Mouse (Mus musculus): ENCODE measurements around the gene Ercc4. TPM values are rescaled to one million over a fixed set of nuclear protein-coding genes. Genes with fewer than 3 reads are reported as not detected.

Gene Ercc4
- total and polyA plus RNA-seq, 3 experiments, result 10.6 to 15.5 TPM; not detected in 1

DNA sequence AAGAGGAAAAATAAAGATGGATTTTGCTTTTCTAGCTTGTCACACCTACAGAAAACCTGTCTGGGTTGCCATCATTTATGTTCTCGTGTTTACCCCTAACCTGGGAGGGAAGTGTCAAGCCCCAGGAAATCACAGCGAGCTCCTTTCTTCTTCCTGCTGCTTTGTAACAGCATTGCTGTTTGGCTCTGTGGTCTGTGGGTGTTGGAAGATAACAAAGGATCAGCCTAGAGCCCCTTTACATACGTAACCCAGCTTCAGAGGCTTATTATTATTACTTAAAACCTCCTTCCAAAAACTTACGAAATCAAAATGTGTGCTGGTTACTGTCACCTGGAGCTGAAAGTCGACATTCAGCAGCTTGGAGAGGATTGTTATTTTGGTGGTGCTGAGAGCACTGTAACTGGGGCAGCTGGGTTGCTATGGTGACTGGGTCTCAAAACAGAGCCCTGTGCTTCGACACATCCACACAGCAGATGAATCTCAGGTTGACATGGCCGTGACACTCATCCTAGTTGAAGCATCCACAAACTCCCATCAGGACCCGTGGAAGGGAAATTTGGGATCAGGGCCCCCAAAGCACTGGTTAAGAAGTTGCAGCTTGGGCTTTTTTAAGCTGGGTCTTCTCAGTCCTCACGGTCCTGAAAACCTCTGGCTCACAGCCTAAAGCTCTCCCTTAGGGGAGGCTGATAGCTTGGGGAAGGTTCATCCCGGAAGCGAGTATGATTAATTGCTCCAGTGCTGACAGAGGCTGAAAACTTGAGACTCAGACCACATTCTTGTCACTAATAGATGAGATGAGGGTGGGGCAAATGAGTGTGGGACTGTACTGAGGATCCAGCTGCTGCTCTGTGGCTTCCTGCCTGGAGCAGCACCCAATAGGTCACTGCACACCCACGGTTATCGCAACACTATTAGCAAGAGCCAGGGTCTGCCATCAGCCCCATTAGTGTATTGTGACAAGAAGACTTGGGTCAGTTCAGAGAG, 49.7 kb downstream of the Ercc4 start:
- peak overlapping the region in 1 of 2 experiments; percentile 4; a peak in 1 of 4 replicates for H3K4me3 ChIP-seq (ENCODE audit: control insufficient read depth in 1 of 2, insufficient read depth in 1 of 2, low read depth in 2 of 2, low read length in 2 of 2)
- DNase-seq (ENCODE audit: low read depth, low spot score), result peak; percentile 74
- H3K4me1 ChIP-seq (ENCODE audit: control insufficient read depth in 1 of 2, insufficient read depth in 2 of 2, low read length in 2 of 2), result 0 out of 4 replicates have a peak, but pooled peaks cover 0 to 4% of the 10 kb centered on the region in 2 experiments
- no peaks in the 10 kb centered on the region; a peak in 1 of 4 replicates for H3K27me3 ChIP-seq (ENCODE audit: control insufficient read depth in 1 of 2, insufficient read depth in 2 of 2, low read length in 2 of 2)
- H3K9ac ChIP-seq (ENCODE audit: control insufficient read depth, low read depth, low read length, poor library complexity, severe bottlenecking), result no peak overlapping the region
- H3K79me2 ChIP-seq (ENCODE audit: control insufficient read depth, insufficient read depth, low read length, poor library complexity), result no peaks in the 10 kb centered on the region
- H3K9me3 ChIP-seq (replicated peaks; ENCODE audit: insufficient read depth, low read length), result no peaks in the 10 kb centered on the region
- peaks cover 0 to 2% of the 10 kb centered on the region in 2 experiments; a peak in 1 of 4 replicates for H3K36me3 ChIP-seq (ENCODE audit: control insufficient read depth in 1 of 2, insufficient read depth in 2 of 2, low read length in 2 of 2)
- no peak overlapping the region for H3K27ac ChIP-seq (ENCODE audit: control insufficient read depth, low read depth, low read length)
- TF ChIP-seq RCOR1 (IDR thresholded peaks at IDR 0.05; ENCODE audit: low read depth, low read length) (peak; percentile 25; the same call in 1 of the 2 replicates), ELF1 (IDR thresholded peaks at IDR 0.05; ENCODE audit: low read depth, low read length) (peak; percentile 41; the same call in 1 of the 2 replicates), ZNF384 (IDR thresholded peaks at IDR 0.05; ENCODE audit: low read depth, low read length) (no peak), MYB (IDR thresholded peaks at IDR 0.05; ENCODE audit: low read depth, low read length) (no peak), ETS1 (IDR thresholded peaks at IDR 0.05; ENCODE audit: low read depth, low read length) (peak; percentile 62)

DNA sequence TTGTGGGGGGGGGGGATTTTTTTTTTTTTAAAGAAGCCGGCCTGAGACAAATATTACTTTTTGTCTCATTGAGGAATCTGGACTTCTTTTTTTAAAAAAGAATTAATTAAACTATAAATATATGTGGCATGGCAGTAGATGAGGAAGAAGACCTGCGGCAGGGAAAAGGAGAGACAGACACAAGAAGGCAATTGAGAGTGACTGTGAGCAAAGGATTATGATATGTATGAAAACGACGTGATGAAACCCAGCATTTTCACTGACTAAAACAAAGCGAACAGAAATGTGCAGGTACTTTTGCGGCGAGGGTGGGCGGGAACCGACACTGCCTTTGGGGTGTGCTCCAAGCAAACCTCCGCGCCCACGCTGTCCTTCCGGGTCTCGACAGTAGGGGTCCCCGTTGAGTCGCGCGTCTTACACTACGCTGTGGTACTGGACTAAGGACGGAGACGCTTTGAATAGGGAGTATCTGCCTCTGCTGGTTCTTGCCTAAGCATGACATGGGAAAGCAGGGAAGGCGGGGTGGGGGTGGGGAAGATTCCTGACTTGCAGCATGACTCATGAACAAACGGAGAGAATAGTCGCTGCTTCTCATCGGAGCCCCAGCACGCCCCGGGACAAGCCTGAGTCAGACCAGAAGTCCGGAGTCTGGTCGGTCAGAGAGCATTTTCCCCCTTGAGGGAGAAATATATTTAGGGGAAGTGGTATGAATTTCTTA, 50.6 kb downstream of the Ercc4 start:
- DNase-seq (ENCODE audit: low read depth, low spot score), result peak; percentile 89
- H3K27me3 ChIP-seq (ENCODE audit: control insufficient read depth in 1 of 2, insufficient read depth in 2 of 2, low read length in 2 of 2), result no peaks in the 10 kb centered on the region; a peak in 1 of 4 replicates
- H3K79me2 ChIP-seq (ENCODE audit: control insufficient read depth, insufficient read depth, low read length, poor library complexity), result no peaks in the 10 kb centered on the region
- H3K9ac ChIP-seq (ENCODE audit: control insufficient read depth, low read depth, low read length, poor library complexity, severe bottlenecking), result peak overlapping the region; percentile 46
- H3K4me3 ChIP-seq (ENCODE audit: control insufficient read depth in 1 of 2, insufficient read depth in 1 of 2, low read depth in 2 of 2, low read length in 2 of 2), result peak overlapping the region; percentile 55
- H3K9me3 ChIP-seq (replicated peaks; ENCODE audit: insufficient read depth, low read length), result no peaks in the 10 kb centered on the region
- peaks cover 0 to 2% of the 10 kb centered on the region in 2 experiments; a peak in 1 of 4 replicates for H3K36me3 ChIP-seq (ENCODE audit: control insufficient read depth in 1 of 2, insufficient read depth in 2 of 2, low read length in 2 of 2)
- H3K4me1 ChIP-seq (ENCODE audit: control insufficient read depth in 1 of 2, insufficient read depth in 2 of 2, low read length in 2 of 2), result 0 out of 4 replicates have a peak, but pooled peaks cover 0 to 4% of the 10 kb centered on the region in 2 experiments
- no peak overlapping the region for H3K27ac ChIP-seq (ENCODE audit: control insufficient read depth, low read depth, low read length)
- peak; percentile 85 for TF ChIP-seq ZC3H11A (IDR thresholded peaks at IDR 0.05; ENCODE audit: low read depth, low read length)
- no peak for TF ChIP-seq NELFE (IDR thresholded peaks at IDR 0.05; ENCODE audit: low read depth, low read length)
- TF ChIP-seq RAD21 (IDR thresholded peaks at IDR 0.05; ENCODE audit: low read depth, low read length), result peak; percentile 85
- TF ChIP-seq TCF12 (IDR thresholded peaks at IDR 0.05; ENCODE audit: low read depth, low read length), result no peak
- peak; percentile 84 to 89 (median 86) for TF ChIP-seq CTCF (IDR thresholded peaks at IDR 0.05 in 2 of 3, conservative IDR thresholded peaks at IDR 0.05 in 1 of 3; ENCODE audit: control insufficient read depth in 1 of 3, insufficient read depth in 1 of 3, low read depth in 2 of 3, low read length in 3 of 3, poor library complexity in 1 of 3, severe bottlenecking in 1 of 3)
- TF ChIP-seq ZNF384 (IDR thresholded peaks at IDR 0.05; ENCODE audit: low read depth, low read length), result no peak
- no peak for TF ChIP-seq BHLHE40 (IDR thresholded peaks at IDR 0.05; ENCODE audit: borderline replicate concordance, low read depth, low read length)
- TF ChIP-seq RCOR1 (IDR thresholded peaks at IDR 0.05; ENCODE audit: low read depth, low read length), result no peak
- TF ChIP-seq USF2 (IDR thresholded peaks at IDR 0.05; ENCODE audit: borderline replicate concordance in 1 of 2, insufficient read depth in 1 of 2, low read depth in 1 of 2, low read length in 2 of 2), result no peak
- TF ChIP-seq MYB (IDR thresholded peaks at IDR 0.05; ENCODE audit: low read depth, low read length), result no peak
- no peak for TF ChIP-seq HCFC1 (IDR thresholded peaks at IDR 0.05; ENCODE audit: low read depth, low read length)
- TF ChIP-seq SMC3 (IDR thresholded peaks at IDR 0.05; ENCODE audit: low read depth, low read length), result peak; percentile 89
- TF ChIP-seq TBP (IDR thresholded peaks at IDR 0.05; ENCODE audit: low read depth, low read length), result no peak
- TF ChIP-seq CHD2 (IDR thresholded peaks at IDR 0.05; ENCODE audit: low read length), result no peak
- no peak for TF ChIP-seq POLR2AphosphoS2 (IDR thresholded peaks at IDR 0.05; ENCODE audit: low read length)
- 0 out of 2 replicates have a peak, but pooled peaks have one; percentile 30 for TF ChIP-seq MXI1 (IDR thresholded peaks at IDR 0.05; ENCODE audit: low read depth, low read length)
- no peak for TF ChIP-seq KAT2A (conservative IDR thresholded peaks at IDR 0.05; ENCODE audit: low read depth, low read length)
- TF ChIP-seq GABPA (IDR thresholded peaks at IDR 0.05; ENCODE audit: low read depth, low read length), result no peak
- TF ChIP-seq USF1 (IDR thresholded peaks at IDR 0.05; ENCODE audit: low read depth, low read length), result no peak
- no peak for TF ChIP-seq TAL1 (IDR thresholded peaks at IDR 0.05; ENCODE audit: low read length)
- TF ChIP-seq GATA1 (IDR thresholded peaks at IDR 0.05; ENCODE audit: low read depth, low read length), result no peak
- peak; percentile 53; the same call in 1 of the 2 replicates for TF ChIP-seq ELF1 (IDR thresholded peaks at IDR 0.05; ENCODE audit: low read depth, low read length)
- TF ChIP-seq EP300 (IDR thresholded peaks at IDR 0.05; ENCODE audit: low read depth in 1 of 2, low read length in 2 of 2), result no peak
- TF ChIP-seq SIN3A (IDR thresholded peaks at IDR 0.05; ENCODE audit: low read length), result 0 out of 2 replicates have a peak, but pooled peaks have one; percentile 26
- TF ChIP-seq NRF1 (IDR thresholded peaks at IDR 0.05; ENCODE audit: insufficient read depth, low read depth, low read length, poor library complexity, severe bottlenecking), result no peak

Data from MEL (cell line).